Mouse (Mus musculus) gastrocnemius, adult 8-10 months (tissue): ENCODE results near the gene Rec114. TPM values are rescaled to one million over a fixed set of nuclear protein-coding genes. Genes with fewer than 3 reads are reported as not detected.

Experiments used
- total RNA-seq, 4 experiments: library from RNA; stranded (reverse); gene quantifications; 2 replicates each; pipeline ENCODE4 v1.2.4; 2022

The Rec114 gene
- total RNA-seq, 4 experiments from 2014 or later, result 0.56 TPM; not detected in 3

Other genes starting within 250 kb of the Rec114 start
- gene Cd276, start 188.5 kb downstream of the Rec114 start, total RNA-seq, result 10 to 100 TPM in 2 of 4 experiments, 1 to 10 TPM in 2; 5.9 to 13.6 (median 10.6) TPM
- gene Nptn, start 161.7 kb downstream of the Rec114 start, total RNA-seq, result 100 to 1,000 TPM in 2 of 4 experiments, 10 to 100 TPM in 2; 90.1 to 125 (median 108) TPM
- 1 to 10 TPM; 2.4 to 6.5 (median 4.1) TPM for gene Hcn4, start 79.4 kb upstream of the Rec114 start, total RNA-seq